Mouse (Mus musculus) ES-E14 (cell line): ENCODE results near the gene Ywhag.

Source experiments
- CHD2 ChIP-seq: IDR thresholded peaks from 2 replicates; pipeline ENCODE4 v1.6.1; 2014; ENCODE audit warnings: mild to moderate bottlenecking, low read depth, low read length, inconsistent platforms
- HCFC1 ChIP-seq: IDR thresholded peaks from 2 replicates; pipeline ENCODE4 v1.6.1; 2012; ENCODE audit warnings: low read length, inconsistent platforms, borderline replicate concordance; ENCODE audit not compliant: insufficient read depth
- MAFK ChIP-seq: IDR thresholded peaks from 2 replicates; pipeline ENCODE4 v1.6.1; 2014; ENCODE audit warnings: mild to moderate bottlenecking, low read depth, low read length, inconsistent platforms; ENCODE audit not compliant: insufficient read depth
- ZC3H11A ChIP-seq: IDR thresholded peaks from 2 replicates; pipeline ENCODE4 v1.6.1; 2012; ENCODE audit warnings: low read depth, mild to moderate bottlenecking, inconsistent platforms, low read length, borderline replicate concordance

GRCm38 (mm10) chr5:135942710-135943109 lies 8.3 kb upstream of the Ywhag start:
- no peak for TF ChIP-seq MAFK
- TF ChIP-seq ZC3H11A = no peak
- TF ChIP-seq CHD2 = no peak
- no peak for TF ChIP-seq HCFC1
